Mouse (Mus musculus) forebrain, embryonic 15.5 days (tissue): ENCODE measurements around the gene Pla2g15. TPM values are rescaled to one million over a fixed set of nuclear protein-coding genes. Genes with fewer than 3 reads are reported as not detected.
"Not testable (repeated sequence)": the region's sequence is repeated elsewhere in the genome, so short reads cannot be mapped to it uniquely, and the experiment has no call there.

Experiments
- ATAC-seq: fragments of 200-750 bp; cut with Nextera tagmentation; replicated peaks from 2 replicates; pipeline ENCODE4 v1.8.0; 2017; ENCODE audit warnings: mild to moderate bottlenecking, moderate TSS enrichment, moderate library complexity
- H3K27ac ChIP-seq: fragments of 300-500 bp; sonication (generic); replicated peaks from 2 replicates; pipeline ENCODE4 v1.5.1; 2015; ENCODE audit warnings: mild to moderate bottlenecking, inconsistent platforms
- H3K27me3 ChIP-seq: fragments of 300-500 bp; sonication (generic); 2 replicates; pipeline ENCODE4 v1.6.1; 2015; ENCODE audit warnings: inconsistent platforms
- H3K36me3 ChIP-seq: fragments of 300-500 bp; sonication (generic); 2 replicates; pipeline ENCODE4 v1.6.1; 2015; ENCODE audit warnings: mild to moderate bottlenecking, inconsistent platforms
- H3K4me1 ChIP-seq: fragments of 300-500 bp; sonication (generic); 2 replicates; pipeline ENCODE4 v1.6.1; 2015; ENCODE audit warnings: inconsistent platforms
- H3K4me2 ChIP-seq: fragments of 300-500 bp; sonication (generic); replicated peaks from 2 replicates; pipeline ENCODE4 v1.6.1; 2015; ENCODE audit warnings: mild to moderate bottlenecking, inconsistent platforms
- H3K4me3 ChIP-seq: fragments of 300-500 bp; sonication (generic); 2 replicates; pipeline ENCODE4 v1.5.1; 2015; ENCODE audit warnings: mild to moderate bottlenecking, inconsistent platforms
- H3K9ac ChIP-seq: fragments of 300-500 bp; sonication (generic); replicated peaks from 2 replicates; pipeline ENCODE4 v1.6.1; 2015; ENCODE audit warnings: mild to moderate bottlenecking, inconsistent platforms
- H3K9me3 ChIP-seq: fragments of 300-500 bp; sonication (generic); 2 replicates; pipeline ENCODE4 v1.6.1; 2016; ENCODE audit warnings: inconsistent platforms
- WGBS: fragments of 180-500 bp; shearing (Covaris S2); methylation state at CpG from one replicate; pipeline ENCODE4 v1.1.7; 2015; ENCODE audit warnings: mixed read lengths; 5-methylcytosine and 5-hydroxymethylcytosine counted together
- polyA plus RNA-seq: library from polyadenylated mRNA; unstranded; fragments of >200 nt; fragmentation: Nextera tagmentation; extraction: Ambion mirVana; gene quantifications from 2 replicates; pipeline ENCODE4 v1.2.1, GENCODE M21; 2015

The Pla2g15 gene
- polyA plus RNA-seq, 1 experiment from 2014 or later, result 20.1 TPM

DNA sequence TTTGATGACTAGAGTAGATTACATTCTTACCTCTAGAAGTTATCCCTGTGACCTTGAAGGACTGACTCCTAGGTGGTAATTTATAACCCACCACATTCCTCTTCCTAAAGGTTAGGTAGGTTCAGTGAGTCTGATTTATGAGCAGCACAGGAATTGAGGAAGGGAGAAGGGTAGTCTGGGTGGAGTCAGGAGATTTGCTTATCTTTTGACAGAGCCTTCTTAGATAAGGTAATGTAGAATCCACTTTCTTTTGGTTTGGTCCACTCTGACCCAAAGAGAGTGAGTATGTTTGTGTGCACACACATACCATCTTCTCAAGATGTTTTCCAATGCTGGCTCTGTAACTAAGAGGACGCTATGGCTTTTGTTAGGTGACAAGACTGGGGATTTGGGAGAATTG lies 27.4 kb downstream of the Pla2g15 start:
- Histone ChIP-seq H3K9ac (no peak overlapping the region), H3K27ac (no peak overlapping the region), H3K9me3 (no peaks in the 10 kb centered on the region), H3K4me3 (no peak overlapping the region), H3K36me3 (no peaks in the 10 kb centered on the region; the same call in 1 of the 2 replicates), H3K27me3 (no peaks in the 10 kb centered on the region), H3K4me1 (peaks cover 11% of the 10 kb centered on the region), H3K4me2 (no peak overlapping the region)
- no peak for ATAC-seq
- 88% methylated on average over 1 of the region's 1 CpGs for WGBS

DNA sequence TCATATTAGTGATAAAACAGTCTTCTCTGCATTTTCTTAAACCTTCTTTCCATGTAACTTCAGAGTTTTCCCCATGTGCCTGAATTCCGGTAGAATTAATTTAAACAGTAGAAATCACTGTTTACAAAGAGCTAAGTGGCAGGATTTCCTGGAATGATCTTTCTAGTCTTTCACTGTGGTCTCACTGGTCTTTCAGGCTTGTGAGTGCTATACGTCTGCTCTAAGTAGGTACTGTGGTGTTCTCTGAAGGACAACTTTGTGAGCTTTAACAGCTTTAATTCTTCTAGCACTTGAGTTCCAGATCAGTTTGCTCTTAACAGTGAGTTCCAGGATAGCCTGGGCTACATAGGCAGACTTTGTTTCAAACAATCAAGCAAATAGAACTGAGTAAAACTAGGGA lies 28.2 kb downstream of the Pla2g15 start:
- 79% methylated on average over 2 of the region's 2 CpGs for WGBS
- Histone ChIP-seq H3K9ac (no peak overlapping the region), H3K4me3 (no peak overlapping the region)

DNA sequence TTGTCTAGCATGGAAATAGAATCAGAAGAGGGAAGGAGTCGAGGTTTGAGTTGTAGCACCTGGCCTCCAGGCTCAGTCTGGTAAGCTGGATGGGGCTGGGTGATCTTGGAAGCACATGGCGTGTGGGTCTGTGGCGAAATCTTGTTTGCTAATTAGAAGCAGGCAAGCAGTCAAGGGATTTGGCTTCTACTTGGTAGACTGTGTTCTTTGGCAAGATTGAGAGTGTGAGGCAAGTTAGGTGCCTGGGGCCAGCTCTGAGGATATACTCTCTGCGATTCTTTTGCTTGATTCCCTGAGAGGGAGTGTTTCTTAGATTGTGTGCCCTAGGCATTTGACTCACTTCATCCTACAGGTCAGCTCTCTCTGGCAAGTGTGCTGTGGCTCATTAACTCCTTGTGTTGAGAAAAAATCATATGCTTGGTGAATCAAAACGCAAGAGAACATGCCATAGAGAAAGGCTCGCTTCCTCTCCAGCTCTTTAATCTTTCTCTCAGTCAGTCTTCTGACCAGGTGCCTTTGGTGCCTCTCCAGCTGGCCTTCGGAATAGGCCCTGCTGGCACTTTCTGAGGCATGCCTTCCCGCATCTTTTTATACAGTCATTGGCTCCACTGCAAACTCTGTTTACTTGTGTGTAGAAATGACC lies 35.5 kb downstream of the Pla2g15 start:
- Histone ChIP-seq H3K4me1 (no peaks in the 10 kb centered on the region), H3K9ac (no peak overlapping the region), H3K27me3 (no peaks in the 10 kb centered on the region), H3K9me3 (no peaks in the 10 kb centered on the region), H3K27ac (peak overlapping the region; percentile 9), H3K4me2 (no peak overlapping the region), H3K36me3 (peaks cover 18% of the 10 kb centered on the region), H3K4me3 (no peak overlapping the region)
- peak; percentile 69; the same call in 1 of the 2 replicates for ATAC-seq
- WGBS, result 75% methylated on average over 8 of the region's 8 CpGs

More for the DNA sequence above, 28.2 kb downstream of the Pla2g15 start:
- Histone ChIP-seq H3K27ac (no peak overlapping the region), H3K4me1 (peaks cover 11% of the 10 kb centered on the region), H3K36me3 (no peaks in the 10 kb centered on the region; the same call in 1 of the 2 replicates), H3K9me3 (no peaks in the 10 kb centered on the region), H3K27me3 (no peaks in the 10 kb centered on the region), H3K4me2 (no peak overlapping the region)
- no peak for ATAC-seq

DNA sequence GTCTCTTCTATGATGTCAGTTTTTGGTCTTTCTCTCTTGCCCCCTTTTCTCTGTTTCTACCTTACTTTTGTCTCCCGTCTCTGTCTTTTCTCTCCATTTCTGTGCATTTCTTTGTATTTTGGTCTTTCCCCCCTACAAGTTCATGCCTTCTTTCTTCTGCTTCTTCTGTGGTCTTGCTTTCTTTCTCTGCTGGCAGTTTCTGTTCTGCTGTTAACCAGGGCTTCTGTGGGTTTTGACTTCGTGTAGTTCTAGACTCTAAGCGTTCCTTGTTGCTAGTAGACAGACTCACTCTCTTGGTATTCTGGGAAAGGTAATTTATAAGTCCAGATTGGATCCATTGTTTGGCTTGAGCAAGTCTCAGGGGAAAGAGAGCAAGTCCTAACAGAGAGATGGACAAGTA lies 36.2 kb downstream of the Pla2g15 start:
- Histone ChIP-seq H3K27me3 (no peaks in the 10 kb centered on the region), H3K27ac (no peak overlapping the region), H3K4me2 (no peak overlapping the region), H3K4me1 (no peaks in the 10 kb centered on the region), H3K9ac (no peak overlapping the region), H3K9me3 (no peaks in the 10 kb centered on the region), H3K4me3 (no peak overlapping the region), H3K36me3 (peaks cover 18% of the 10 kb centered on the region)
- ATAC-seq, result no peak
- WGBS, result 91% methylated on average over 3 of the region's 3 CpGs

DNA sequence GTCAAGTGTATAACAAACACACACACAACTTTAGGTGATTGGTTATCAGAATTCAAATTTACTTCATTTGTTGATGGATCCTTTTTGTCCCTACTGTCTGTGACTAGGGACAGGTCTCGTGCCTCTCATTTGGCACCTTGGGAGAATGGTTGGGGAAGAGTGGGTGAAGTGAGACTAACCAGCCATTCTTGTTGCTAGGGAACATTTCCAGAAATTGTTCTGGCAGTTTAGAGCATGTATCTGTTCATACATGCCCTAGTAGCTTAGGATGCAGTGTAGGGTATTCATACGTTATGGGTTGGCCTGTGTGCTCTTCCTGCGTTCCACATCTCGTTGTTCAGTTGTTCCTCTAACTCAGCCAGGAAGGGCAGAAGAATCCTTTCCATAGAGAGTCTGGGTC lies 39.0 kb downstream of the Pla2g15 start:
- ATAC-seq, result no peak

DNA sequence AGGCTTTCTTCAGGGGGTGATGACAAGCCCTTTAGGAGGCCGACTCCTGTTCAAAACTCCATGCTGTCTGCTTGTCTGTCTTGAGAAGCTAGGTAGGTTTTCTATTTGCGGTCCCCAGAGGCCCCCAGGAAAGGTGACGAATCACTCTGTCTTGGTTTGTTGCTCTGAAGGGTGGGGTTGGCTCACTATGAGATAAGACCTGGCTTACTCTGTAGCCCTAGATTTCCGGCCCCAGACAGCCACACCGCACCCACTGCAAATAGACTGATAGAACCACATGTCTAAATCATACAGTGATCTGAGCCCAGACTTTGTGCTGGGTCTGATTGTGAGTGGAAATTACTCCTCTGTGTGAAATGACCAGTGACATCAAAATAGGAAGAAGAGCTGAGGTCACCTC lies 41.4 kb downstream of the Pla2g15 start:
- Histone ChIP-seq H3K27me3 (no peaks in the 10 kb centered on the region), H3K9me3 (no peaks in the 10 kb centered on the region), H3K36me3 (peaks cover 54% of the 10 kb centered on the region), H3K4me3 (no peak overlapping the region), H3K4me2 (no peak overlapping the region), H3K4me1 (no peaks in the 10 kb centered on the region), H3K9ac (no peak overlapping the region), H3K27ac (no peak overlapping the region)
- ATAC-seq, result no peak
- 92% methylated on average over 5 of the region's 5 CpGs for WGBS

More for the DNA sequence above, 39.0 kb downstream of the Pla2g15 start:
- Histone ChIP-seq H3K9ac (no peak overlapping the region), H3K9me3 (no peaks in the 10 kb centered on the region), H3K27me3 (no peaks in the 10 kb centered on the region), H3K4me2 (no peak overlapping the region), H3K27ac (no peak overlapping the region), H3K4me3 (no peak overlapping the region), H3K36me3 (peaks cover 31% of the 10 kb centered on the region), H3K4me1 (no peaks in the 10 kb centered on the region)
- 88% methylated on average over 4 of the region's 4 CpGs for WGBS

DNA sequence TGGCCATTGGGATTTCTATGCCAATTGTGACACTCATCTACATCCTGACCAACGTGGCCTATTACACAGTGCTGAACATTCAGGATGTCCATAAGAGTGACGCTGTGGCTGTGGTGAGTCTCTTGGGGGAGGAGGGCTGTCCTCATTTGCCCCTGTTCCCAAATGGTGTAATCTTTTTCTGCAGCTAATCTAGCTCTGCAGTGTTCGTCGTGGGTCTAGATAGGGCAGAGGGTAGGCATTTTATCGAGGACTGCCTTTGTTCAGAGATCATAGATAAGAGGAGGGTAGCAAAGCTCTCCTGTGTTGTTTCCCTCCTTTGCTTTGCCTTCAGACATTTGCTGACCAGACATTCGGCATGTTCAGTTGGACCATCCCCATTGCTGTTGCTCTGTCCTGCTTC lies 43.0 kb downstream of the Pla2g15 start:
- Histone ChIP-seq H3K27ac (no peak overlapping the region), H3K27me3 (no peaks in the 10 kb centered on the region), H3K9ac (no peak overlapping the region), H3K4me1 (no peaks in the 10 kb centered on the region), H3K4me2 (no peak overlapping the region), H3K9me3 (no peaks in the 10 kb centered on the region), H3K4me3 (no peak overlapping the region), H3K36me3 (peaks cover 58% of the 10 kb centered on the region)
- 91% methylated on average over 6 of the region's 6 CpGs for WGBS
- no peak for ATAC-seq

DNA sequence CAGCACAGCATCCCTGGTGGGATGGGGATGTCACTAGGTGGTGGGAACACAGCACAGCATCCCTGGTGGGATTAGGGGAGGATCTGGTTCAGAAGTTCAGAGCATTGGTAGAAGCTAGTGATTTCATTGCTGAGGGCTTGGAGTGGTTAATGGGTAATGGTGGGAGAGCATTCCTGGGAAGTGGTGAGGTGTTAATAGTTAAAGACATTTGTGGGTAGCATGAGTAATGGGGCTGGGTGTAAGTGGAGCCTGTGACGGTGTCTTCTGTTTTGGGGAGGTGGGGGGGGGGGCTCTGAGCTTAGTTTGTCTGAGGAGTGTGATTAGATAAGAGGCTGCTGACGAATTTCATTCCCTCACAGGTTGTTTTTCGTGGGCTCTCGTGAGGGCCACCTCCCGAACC lies 43.9 kb downstream of the Pla2g15 start:
- Histone ChIP-seq H3K4me3 (no peak overlapping the region), H3K4me1 (no peaks in the 10 kb centered on the region), H3K27me3 (no peaks in the 10 kb centered on the region), H3K27ac (no peak overlapping the region), H3K9ac (no peak overlapping the region), H3K4me2 (no peak overlapping the region), H3K36me3 (peaks cover 63% of the 10 kb centered on the region), H3K9me3 (no peaks in the 10 kb centered on the region)
- 92% methylated on average over 5 of the region's 5 CpGs for WGBS
- no peak for ATAC-seq

DNA sequence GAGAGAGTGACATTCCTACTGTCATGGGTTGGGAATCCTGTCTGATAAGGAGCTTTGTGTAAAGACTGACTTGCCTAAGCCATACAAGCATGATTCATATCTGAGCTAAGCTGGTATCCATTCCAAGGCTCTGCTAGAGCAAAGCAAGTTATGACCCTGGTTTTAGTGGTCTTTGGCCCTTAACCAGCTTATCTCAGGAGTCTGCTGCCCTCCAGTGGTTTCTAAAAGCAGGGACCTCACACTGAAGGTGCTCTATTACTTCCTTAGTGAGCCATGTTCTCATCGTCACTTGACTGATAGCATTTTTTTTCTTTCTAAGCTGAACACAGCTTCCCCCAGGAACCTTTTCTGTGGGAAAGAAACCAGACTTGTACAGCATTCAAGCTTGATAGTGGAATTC lies 48.5 kb downstream of the Pla2g15 start:
- Histone ChIP-seq H3K9me3 (no peaks in the 10 kb centered on the region), H3K36me3 (peaks cover 86% of the 10 kb centered on the region), H3K4me1 (no peaks in the 10 kb centered on the region), H3K4me3 (no peak overlapping the region), H3K9ac (no peak overlapping the region), H3K27me3 (no peaks in the 10 kb centered on the region), H3K4me2 (no peak overlapping the region), H3K27ac (no peak overlapping the region)
- WGBS, result 3% methylated on average over 1 of the region's 1 CpGs
- ATAC-seq, result no peak

DNA sequence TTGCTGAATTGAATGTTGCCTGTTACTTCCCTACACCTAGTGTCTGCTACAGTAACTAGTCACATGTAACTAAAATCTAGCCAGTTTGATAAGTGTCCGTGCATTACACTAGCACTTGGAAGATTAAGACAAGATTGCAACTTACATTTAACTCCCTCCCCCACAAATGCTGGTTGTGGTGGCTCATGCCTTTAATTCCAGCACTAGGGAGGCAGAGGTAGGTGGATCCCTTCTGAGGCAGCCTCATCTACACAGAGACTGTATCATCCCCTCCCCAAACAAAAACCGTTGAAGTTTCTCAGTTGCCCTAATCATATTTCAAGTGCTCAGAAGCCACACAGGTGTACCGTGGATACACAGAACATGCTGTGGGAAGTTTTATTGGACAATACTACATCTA lies 49.4 kb downstream of the Pla2g15 start:
- not testable (repeated sequence) for H3K27ac ChIP-seq, H3K9ac ChIP-seq, H3K4me2 ChIP-seq, H3K4me1 ChIP-seq, H3K4me3 ChIP-seq, H3K9me3 ChIP-seq, H3K27me3 ChIP-seq, ATAC-seq
- WGBS, result 91% methylated on average over 3 of the region's 3 CpGs
- peaks cover 88% of the 10 kb centered on the region for H3K36me3 ChIP-seq

DNA sequence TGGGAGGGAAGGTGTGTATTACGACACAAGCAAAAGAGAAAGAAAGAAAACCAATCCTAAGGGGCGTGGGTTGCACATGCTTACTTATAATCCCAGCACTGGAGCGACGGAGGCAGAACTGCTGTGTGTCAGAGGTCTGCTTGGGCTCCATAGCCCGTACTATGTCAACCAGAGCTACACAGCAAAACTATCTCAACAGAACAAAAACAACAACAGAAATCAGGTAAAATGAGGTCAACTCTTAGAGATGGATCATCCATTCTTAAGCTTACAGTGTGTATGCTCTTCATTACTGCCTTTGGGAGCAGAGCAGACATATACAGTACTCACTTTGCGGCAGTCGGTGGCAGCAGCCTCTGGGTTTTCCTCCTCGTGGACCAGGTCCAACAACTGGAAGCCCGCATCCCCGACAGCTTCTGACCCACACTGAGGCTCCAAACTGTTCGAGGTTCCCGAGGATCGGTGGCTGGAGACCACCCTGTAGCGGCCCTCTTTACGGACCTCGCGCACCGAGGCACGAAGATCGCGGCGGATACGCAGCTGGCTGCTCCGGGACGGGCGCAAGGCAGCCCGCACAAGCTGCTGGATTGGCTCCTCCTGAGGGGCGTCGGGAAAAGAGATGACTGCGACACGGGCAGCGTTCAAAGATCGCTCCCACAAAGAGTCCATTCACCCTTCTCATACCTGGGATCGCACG lies 60.0 kb downstream of the Pla2g15 start:
- H3K4me2 ChIP-seq, result peak overlapping the region; percentile 53
- H3K27ac ChIP-seq, result peak overlapping the region; percentile 96
- peak overlapping the region; percentile 87 for H3K9ac ChIP-seq
- peak overlapping the region; percentile 98 for H3K4me3 ChIP-seq
- H3K36me3 ChIP-seq, result peaks cover 21% of the 10 kb centered on the region
- peaks cover 17% of the 10 kb centered on the region for H3K4me1 ChIP-seq
- ATAC-seq, result peak; percentile 71
- H3K27me3 ChIP-seq, result no peaks in the 10 kb centered on the region
- no peaks in the 10 kb centered on the region for H3K9me3 ChIP-seq
- WGBS, result under 1% methylated on average over 35 of the region's 35 CpGs

DNA sequence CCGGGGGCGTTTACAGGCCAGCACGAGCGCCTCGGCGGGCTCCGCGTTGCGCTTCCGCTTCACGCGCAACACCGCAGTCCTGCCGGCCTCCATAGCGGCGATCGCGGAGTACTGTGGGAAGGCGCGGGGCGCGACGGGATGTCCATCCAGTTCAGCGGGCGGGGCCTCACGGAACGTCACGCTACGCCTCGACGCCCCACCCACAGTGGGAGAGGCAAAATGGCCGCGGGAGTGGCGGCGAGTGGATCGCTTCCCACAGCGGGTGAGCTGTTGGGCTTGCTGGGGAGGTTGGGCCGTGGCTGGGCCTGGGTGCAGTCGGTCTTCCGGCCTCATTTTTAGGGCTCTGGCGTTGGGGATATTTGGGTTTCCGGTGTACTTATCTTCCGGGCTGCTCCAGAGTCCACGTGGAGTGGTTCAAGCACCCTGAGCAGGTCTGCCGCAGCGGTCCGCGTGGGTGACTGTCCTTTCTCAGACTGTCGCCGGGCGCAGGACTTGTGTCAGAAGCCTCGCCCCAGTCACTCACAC lies 60.7 kb downstream of the Pla2g15 start, which contains the start of the genes Slc7a6os and Prmt7:
Gene Slc7a6os (minus strand): TSS at position 115 of the 525 bp plus-strand sequence.
Gene Prmt7 (plus strand): TSS at position 116 of the 525 bp plus-strand sequence.
- Histone ChIP-seq H3K27ac (peak within 1 kb of the TSS; percentile 96), H3K4me2 (peak within 1 kb of the TSS; percentile 53), H3K36me3 (peaks cover 17% of the 10 kb centered on the region), H3K4me1 (peaks cover 17% of the 10 kb centered on the region), H3K4me3 (peak within 1 kb of the TSS; percentile 98), H3K9ac (peak within 1 kb of the TSS; percentile 87), H3K27me3 (no peaks in the 10 kb centered on the region), H3K9me3 (no peaks in the 10 kb centered on the region)
- WGBS, result under 1% methylated on average over 52 of the region's 52 CpGs
- peak; percentile 99 for ATAC-seq
